Mouse (Mus musculus) midbrain, embryonic 10.5 days (tissue): ENCODE data around the gene Nr1h5. TPM values are rescaled to one million over a fixed set of nuclear protein-coding genes. Genes with fewer than 3 reads are reported as not detected.

Source experiments
- DNase-seq: peaks from one replicate; pipeline ENCODE4 v3.0.0-alpha.2; 2017; ENCODE audit warnings: low spot score
- H3K27ac ChIP-seq: fragments of 300-500 bp; sonication (generic); replicated peaks from 2 replicates; pipeline ENCODE4 v1.5.1; 2016; ENCODE audit warnings: mild to moderate bottlenecking
- H3K27me3 ChIP-seq: fragments of 300-500 bp; sonication (generic); 2 replicates; pipeline ENCODE4 v1.6.1; 2016; ENCODE audit warnings: low read depth, mild to moderate bottlenecking; ENCODE audit not compliant: poor library complexity, severe bottlenecking
- H3K36me3 ChIP-seq: fragments of 300-500 bp; sonication (generic); 2 replicates; pipeline ENCODE4 v1.6.1; 2016; ENCODE audit warnings: mild to moderate bottlenecking, moderate library complexity
- H3K4me1 ChIP-seq: fragments of 300-500 bp; sonication (generic); 2 replicates; pipeline ENCODE4 v1.6.1; 2016
- H3K4me3 ChIP-seq: fragments of 300-500 bp; sonication (generic); 2 replicates; pipeline ENCODE4 v1.5.1; 2016; ENCODE audit warnings: mild to moderate bottlenecking, moderate library complexity
- H3K9me3 ChIP-seq: fragments of 300-500 bp; sonication (generic); replicated peaks from 2 replicates; pipeline ENCODE4 v1.6.1; 2016; ENCODE audit warnings: mild to moderate bottlenecking
- WGBS: fragments of 180-500 bp; shearing (Covaris S2); methylation state at CpG from one replicate; pipeline ENCODE4 v1.1.7; 2016; 5-methylcytosine and 5-hydroxymethylcytosine counted together
- polyA plus RNA-seq: library from polyadenylated mRNA; unstranded; fragments of >200 nt; fragmentation: Nextera tagmentation; extraction: Ambion mirVana; gene quantifications from 2 replicates; pipeline ENCODE4 v1.2.1, GENCODE M21; 2016

The Nr1h5 gene
- polyA plus RNA-seq, 1 experiment from 2014 or later, result 0.05 TPM

- no peak for DNase-seq
- Histone ChIP-seq H3K4me1 (no peaks in the 10 kb centered on the region), H3K9me3 (no peaks in the 10 kb centered on the region), H3K27me3 (no peaks in the 10 kb centered on the region), H3K27ac (no peak overlapping the region), H3K36me3 (no peaks in the 10 kb centered on the region), H3K4me3 (no peak overlapping the region)
- WGBS, result 63% methylated on average over 3 of the region's 3 CpGs
These were observed 8.3 kb downstream of the Nr1h5 start for GRCm38 (mm10) chr3:102955596-102955995.

DNA sequence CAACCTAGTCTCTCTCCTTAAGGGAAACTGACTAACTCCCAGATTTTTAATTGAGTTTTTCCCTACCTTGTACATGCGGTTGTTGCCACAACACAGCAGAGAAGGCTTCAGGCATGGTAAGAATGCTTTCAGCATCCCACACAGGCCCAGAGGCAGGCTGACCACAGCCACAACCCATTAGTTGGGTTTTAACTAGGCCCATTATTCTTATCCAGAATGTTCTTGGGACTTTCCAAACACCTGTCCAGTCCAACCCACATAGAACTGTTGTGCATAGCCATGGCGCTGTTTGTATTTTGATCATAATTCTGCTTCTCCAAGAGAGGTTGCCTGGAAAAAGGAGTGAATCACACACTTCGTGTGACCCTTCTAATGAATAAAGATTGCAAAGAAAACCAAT is 8.8 kb downstream of the Nr1h5 start:
- no peaks in the 10 kb centered on the region for H3K9me3 ChIP-seq
- H3K4me1 ChIP-seq, result no peaks in the 10 kb centered on the region
- no peaks in the 10 kb centered on the region for H3K36me3 ChIP-seq
- no peak overlapping the region for H3K4me3 ChIP-seq
- no peak for DNase-seq
- no peaks in the 10 kb centered on the region for H3K27me3 ChIP-seq
- WGBS, result 83% methylated on average over 3 of the region's 3 CpGs
- H3K27ac ChIP-seq, result no peak overlapping the region

DNA sequence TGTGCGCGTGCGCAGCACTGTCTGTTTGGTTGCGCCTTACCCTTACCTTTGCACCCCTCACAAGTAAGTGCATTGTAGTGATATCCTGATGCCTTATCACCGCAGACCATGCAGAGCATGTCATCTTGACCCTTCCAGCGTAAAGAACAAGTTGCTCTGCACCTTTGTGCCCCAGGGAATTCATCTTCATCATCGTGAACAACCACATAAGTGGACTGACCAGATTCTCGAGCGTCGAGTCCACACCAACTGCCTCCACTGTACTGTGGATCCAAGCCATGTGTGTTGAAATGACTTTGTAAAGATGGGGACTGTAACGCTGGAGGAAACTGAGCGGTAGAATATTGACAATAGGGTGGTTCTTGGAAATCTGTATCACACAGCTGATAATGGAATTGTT is 9.5 kb downstream of the Nr1h5 start:
- 94% methylated on average over 12 of the region's 12 CpGs for whole genome bisulfite sequencing

DNA sequence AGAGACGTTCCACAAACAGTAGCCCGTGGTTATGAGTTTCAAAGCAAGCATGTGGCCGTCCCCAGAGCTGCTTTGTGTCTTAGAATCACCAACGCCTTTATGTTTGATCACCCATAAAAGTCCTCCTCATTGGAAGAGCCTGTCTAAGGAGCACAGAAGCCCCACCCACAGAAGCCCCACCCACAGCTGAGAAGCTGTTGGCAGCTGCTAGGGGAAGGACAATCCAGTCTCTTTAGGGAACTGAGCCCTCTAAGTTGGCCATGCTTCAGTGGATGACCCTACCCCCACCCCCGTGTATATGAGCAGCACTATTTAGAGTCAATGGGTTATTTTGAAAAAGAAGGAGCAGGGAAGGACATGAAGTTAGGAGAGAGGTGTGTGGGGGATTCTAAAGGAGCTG is 17.1 kb downstream of the Nr1h5 start:
- no peak for DNase-seq
- 54% methylated on average over 5 of the region's 5 CpGs for whole genome bisulfite sequencing
- Histone ChIP-seq H3K4me3 (no peak overlapping the region), H3K36me3 (no peaks in the 10 kb centered on the region), H3K9me3 (no peaks in the 10 kb centered on the region), H3K4me1 (peaks cover 7% of the 10 kb centered on the region), H3K27me3 (no peaks in the 10 kb centered on the region), H3K27ac (no peak overlapping the region)

More for the DNA sequence above, 9.5 kb downstream of the Nr1h5 start:
- no peak overlapping the region for H3K4me3 ChIP-seq
- no peaks in the 10 kb centered on the region for H3K36me3 ChIP-seq
- DNase-seq, result no peak
- H3K27ac ChIP-seq, result no peak overlapping the region
- H3K9me3 ChIP-seq, result no peaks in the 10 kb centered on the region
- no peaks in the 10 kb centered on the region for H3K27me3 ChIP-seq
- H3K4me1 ChIP-seq, result no peaks in the 10 kb centered on the region

GRCm38 (mm10) chr3:102946312-102946711 is 17.6 kb downstream of the Nr1h5 start:
- H3K4me3 ChIP-seq, result no peak overlapping the region
- no peaks in the 10 kb centered on the region for H3K36me3 ChIP-seq
- H3K9me3 ChIP-seq, result no peaks in the 10 kb centered on the region
- 88% methylated on average over 3 of the region's 3 CpGs for WGBS
- H3K4me1 ChIP-seq, result peaks cover 7% of the 10 kb centered on the region
- no peak for DNase-seq
- no peak overlapping the region for H3K27ac ChIP-seq
- no peaks in the 10 kb centered on the region for H3K27me3 ChIP-seq

GRCm38 (mm10) chr3:102938100-102938499 is 25.8 kb downstream of the Nr1h5 start:
- H3K27ac ChIP-seq, result no peak overlapping the region
- WGBS, result 95% methylated on average over 1 of the region's 1 CpGs
- DNase-seq, result no peak
- no peaks in the 10 kb centered on the region for H3K4me1 ChIP-seq
- no peak overlapping the region for H3K4me3 ChIP-seq
- 0 out of 2 replicates have a peak, but pooled peaks cover 2% of the 10 kb centered on the region for H3K36me3 ChIP-seq
- H3K9me3 ChIP-seq, result peaks cover 10% of the 10 kb centered on the region
- H3K27me3 ChIP-seq, result no peaks in the 10 kb centered on the region

DNA sequence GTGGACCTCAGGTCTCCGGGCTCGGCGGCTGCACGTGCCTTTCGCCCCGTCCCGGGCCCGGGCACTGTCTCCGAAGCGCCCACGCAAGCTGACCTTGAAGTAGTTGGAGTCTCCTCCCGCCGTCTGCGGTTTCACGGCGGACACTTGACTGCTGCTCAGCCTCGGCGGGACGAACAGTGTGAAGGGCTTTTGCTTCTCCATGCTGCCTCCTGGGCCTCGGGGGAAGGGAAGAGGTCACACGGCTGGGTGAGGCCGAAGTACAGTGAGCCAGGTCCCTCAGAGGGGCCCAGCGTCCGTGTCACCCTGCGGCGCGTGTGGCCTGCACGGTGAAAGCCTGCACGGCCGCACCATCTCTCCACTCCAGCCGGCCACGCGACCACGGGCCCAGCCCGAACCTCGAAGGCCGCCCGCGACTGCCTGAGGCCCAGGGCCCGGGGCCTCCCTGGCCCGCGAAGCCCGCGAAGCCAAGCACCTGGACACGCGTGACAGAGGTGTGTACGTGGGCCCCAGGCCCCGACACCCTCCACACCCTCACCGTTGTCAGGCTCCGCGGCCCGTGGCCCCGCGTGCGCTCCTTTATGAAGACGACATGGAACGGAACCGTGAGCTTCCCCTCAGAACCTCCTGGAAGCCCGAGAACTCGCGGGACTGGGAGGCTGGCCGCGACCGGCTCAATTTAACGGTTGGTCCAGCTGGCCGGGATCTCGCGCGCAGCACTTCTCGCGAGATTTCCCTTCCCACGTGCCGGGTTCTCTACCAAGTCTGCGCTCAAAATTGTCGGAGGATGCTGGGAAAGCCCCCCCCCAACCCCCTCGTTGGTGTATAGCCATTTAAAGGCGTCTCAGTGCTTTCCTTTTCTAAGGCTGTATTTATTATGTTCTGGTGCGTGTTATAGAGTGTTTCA is 28.2 kb downstream of the Nr1h5 start, which contains the start of gene Sycp1:
Sycp1 (minus strand) TSS at position 650 of the 904 bp plus-strand sequence.
- WGBS, result 93% methylated on average over 78 of the region's 78 CpGs

DNA sequence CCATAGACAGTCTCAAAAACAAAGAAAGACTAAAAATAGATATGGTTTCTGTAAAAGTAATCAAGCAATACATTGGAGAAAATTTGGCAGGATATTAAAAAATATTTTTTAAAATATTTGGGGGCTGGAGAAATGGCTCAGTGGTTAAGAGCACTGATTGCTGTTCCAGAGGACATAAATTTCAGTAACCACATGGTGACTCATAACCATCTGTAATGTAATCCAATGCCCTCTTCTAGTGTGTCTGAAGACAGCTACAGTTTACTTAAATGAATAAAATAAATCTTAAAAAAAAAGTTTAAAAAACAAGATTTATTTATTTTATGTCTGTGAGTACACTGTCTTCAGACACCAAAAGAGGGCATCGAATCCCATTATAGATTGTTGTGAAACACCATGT is 64.8 kb downstream of the Nr1h5 start:
- no peak for DNase-seq
- H3K36me3 ChIP-seq, result no peaks in the 10 kb centered on the region
- H3K27ac ChIP-seq, result no peak overlapping the region
- no peak overlapping the region for H3K4me3 ChIP-seq
- H3K9me3 ChIP-seq, result no peaks in the 10 kb centered on the region
- no peaks in the 10 kb centered on the region for H3K4me1 ChIP-seq
- WGBS, result 98% methylated on average over 1 of the region's 1 CpGs
- H3K27me3 ChIP-seq, result no peaks in the 10 kb centered on the region

More for the DNA sequence above, 28.2 kb downstream of the Nr1h5 start, which contains the start of gene Sycp1:
- peaks cover 10% of the 10 kb centered on the region for H3K9me3 ChIP-seq
- no peaks in the 10 kb centered on the region for H3K27me3 ChIP-seq
- no peak within 1 kb of the TSS for H3K27ac ChIP-seq
- no peak within 1 kb of the TSS for H3K4me3 ChIP-seq
- DNase-seq, result no peak
- 0 out of 2 replicates have a peak, but pooled peaks cover 2% of the 10 kb centered on the region for H3K36me3 ChIP-seq
- H3K4me1 ChIP-seq, result no peaks in the 10 kb centered on the region

Other genes with a start within 250 kb of the Nr1h5 start
- gene Tspan2, start 229.6 kb downstream of the Nr1h5 start, polyA plus RNA-seq, result 9.0 and 10.5 TPM in 2 replicates
- gene Tshb, start 181.4 kb downstream of the Nr1h5 start, polyA plus RNA-seq, result 0.09 and 0.12 TPM in 2 replicates
- not detected in 2 replicates for gene Sycp1, start 28.0 kb downstream of the Nr1h5 start, polyA plus RNA-seq
- gene Sike1, start 31.6 kb upstream of the Nr1h5 start, polyA plus RNA-seq, result 81.3 and 92.9 TPM in 2 replicates
- 448 and 507 TPM in 2 replicates for gene Csde1, start 56.3 kb upstream of the Nr1h5 start, polyA plus RNA-seq
- gene Nras, start 94.2 kb upstream of the Nr1h5 start, polyA plus RNA-seq, result 161 and 170 TPM in 2 replicates
- not detected in 2 replicates for gene Ampd1, start 109.9 kb upstream of the Nr1h5 start, polyA plus RNA-seq
- 1.8 and 3.1 TPM in 2 replicates for gene Dennd2c, start 138.5 kb upstream of the Nr1h5 start, polyA plus RNA-seq
- 227 and 230 TPM in 2 replicates for gene Bcas2, start 207.5 kb upstream of the Nr1h5 start, polyA plus RNA-seq